Mouse (Mus musculus) natural killer cell, adult 2 months (primary cell): ENCODE data around the gene Hmgcr.

Experiments used
- DNase-seq, 2 experiments: peaks; one replicate each; pipeline ENCODE4 v3.0.0; 2022; ENCODE audit warnings: low spot score in 2 of 2

Gene Hmgcr

DNA sequence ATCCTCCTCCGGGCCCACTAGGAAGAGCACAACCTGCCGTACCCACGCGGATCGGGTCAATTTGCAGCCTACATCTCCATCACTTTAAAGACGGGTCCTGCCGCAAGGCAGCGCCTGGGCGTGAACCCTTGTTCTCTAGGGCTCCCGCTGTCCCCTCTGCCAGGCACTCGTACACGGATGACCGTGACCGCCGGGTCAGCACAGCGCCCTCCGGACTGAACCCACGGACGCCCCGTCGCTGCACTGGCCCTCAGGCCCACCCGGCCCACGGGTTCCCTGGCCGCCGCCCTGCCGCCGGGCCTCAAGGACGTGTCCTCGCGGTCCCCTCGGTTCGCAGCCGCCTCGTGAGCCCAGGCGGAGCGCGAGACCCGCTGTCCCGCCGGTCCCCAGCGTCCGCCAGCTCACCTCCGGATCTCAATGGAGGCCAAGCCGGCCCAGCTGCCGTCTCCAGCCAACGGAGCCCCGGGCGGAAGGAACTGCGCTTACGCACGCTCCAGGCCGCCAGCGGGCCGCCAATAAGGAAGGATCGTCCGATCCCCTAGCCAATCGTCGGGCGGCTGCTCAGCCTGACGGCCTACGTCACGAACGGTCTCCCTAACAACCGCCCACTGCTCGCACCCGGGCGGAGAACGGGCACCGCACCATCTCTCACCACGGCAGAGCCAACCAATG lies at the start of gene Hmgcr:
TSS of gene Hmgcr (minus strand) at position 531 of the 672 bp plus-strand sequence.
- DNase-seq: peak; percentile 91 to 95

DNA sequence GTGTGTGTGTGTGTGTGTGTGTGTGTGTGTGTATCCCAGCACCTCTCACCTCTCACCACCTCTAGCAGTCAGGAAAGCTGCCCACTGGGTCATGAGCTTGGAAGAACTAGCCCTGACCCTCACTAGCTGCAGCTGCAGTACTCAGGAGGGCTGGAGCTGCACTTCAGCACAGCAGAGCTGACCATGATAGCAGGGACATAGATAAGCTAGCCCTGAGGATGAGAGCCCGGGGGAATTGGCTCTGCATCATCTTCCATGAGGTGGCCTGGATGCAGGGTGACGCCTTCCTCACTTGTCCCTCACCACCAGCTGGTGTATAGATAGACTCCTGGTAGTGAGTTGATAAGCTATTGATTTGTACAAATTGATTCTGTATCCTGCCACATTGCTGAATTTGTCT lies 49.3 kb upstream of the Hmgcr start:
- DNase-seq: no peak

DNA sequence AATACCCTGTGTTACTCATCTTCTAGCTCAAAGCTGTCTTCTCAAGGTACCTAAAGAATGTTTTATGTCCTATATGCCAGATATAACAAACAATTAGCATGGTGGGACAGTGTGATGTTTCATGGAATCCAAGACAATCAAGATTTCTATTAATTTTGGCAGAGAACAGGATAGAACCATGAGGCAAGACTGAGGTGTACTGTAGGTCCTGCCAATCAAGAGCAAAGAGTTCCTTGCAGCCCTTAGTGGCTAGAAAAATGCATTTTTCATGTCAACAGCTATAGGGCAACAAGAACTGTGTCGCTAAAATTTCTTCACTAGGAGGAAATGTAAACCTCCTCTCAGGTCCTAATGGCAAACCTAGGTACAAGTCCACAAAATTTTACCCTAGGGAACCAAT lies 47.1 kb upstream of the Hmgcr start:
- no peak for DNase-seq

DNA sequence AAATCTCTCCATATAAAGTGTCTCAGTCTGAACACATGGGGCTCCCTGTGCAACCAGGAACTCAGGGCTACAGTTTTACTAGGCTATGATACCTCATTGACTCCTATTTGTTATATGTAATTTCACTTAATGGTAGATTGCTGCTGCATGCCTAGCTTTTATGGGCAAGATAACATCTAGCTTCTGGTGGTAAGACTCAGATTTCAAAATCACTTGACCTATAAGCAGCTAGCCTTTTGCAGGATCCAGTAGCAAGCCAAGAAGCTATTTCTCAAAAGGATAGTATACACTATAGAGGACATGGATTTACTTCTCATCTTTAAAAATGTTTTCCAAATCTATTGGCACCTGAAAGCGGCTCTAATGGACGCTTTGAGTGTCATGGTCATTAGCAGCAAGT lies 45.6 kb upstream of the Hmgcr start:
- DNase-seq: no peak

DNA sequence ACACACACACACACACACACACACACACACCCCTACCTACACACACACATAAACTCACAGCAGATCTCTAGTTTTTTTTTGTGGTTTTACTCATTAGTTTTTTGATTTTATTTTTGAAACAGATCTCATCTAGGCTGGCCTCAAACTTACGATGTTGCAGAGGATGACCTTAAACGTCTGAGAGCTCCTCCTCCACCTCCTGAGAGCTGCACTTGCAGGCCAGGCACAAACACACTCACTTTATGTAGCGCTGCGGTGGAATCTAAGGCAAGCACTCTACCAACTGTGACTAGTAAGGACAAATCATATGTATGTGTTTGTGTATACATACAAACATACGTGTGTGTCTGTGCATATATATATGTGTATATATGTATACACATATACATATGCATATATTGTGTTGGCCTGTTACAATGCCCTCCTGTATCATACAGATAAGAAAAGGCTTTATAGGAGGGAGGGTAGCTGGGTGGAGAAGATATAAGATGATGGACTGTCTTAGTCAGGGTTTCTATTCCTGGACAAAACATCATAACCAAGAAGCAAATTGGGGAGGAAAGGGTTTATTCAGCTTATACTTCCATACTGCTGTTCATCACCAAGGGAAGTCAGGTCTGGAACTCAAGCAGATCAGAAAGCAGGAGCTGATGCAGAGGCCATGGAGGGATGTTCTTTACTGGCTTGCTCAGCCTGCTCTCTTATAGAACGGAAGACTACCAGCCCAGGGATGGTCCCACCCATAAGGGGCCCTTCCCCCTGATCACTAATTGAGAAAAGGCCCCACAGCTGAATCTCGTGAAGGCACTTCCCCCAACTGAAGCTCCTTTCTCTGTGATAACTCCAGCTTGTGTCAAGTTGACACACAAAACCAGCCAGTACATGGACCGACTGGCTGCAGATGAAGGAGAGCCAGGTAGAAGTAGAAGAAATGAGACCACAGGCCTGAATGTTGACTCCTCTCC lies 38.8 kb upstream of the Hmgcr start:
- no peak for DNase-seq

DNA sequence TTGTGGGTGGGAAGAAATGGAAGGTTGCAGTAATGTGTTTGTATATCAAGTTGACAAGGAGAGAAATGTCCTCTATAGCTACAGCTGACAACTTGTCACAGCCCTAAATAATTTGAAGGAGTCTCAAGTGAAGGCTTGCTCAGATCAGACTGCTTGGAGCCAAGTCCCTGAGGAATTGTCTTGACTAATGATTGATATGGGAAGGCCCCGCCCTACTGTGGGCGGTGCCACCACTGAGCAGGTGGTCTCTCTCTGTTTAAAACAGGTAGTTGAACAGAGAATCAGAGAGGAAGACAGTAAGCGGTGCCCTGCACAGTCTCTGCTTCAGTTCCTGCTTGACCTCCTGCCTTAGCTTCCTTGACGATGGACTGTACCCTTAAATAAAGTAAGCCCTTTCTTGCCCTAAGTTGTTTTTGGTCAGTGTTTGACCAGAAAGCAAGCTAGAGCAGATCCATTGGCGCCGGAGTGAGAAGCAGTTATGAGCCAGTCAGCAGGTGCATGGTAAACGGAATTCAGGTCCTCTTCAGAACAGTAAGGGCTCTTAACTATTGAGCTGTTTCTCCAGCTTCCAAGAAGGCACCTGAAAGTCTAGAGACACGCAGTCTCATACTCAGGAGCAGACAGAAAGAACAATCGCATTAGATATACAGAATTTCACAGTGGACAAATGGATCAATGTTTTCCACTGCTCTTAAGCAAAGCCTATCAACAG lies 32.0 kb upstream of the Hmgcr start:
- no peak for DNase-seq

DNA sequence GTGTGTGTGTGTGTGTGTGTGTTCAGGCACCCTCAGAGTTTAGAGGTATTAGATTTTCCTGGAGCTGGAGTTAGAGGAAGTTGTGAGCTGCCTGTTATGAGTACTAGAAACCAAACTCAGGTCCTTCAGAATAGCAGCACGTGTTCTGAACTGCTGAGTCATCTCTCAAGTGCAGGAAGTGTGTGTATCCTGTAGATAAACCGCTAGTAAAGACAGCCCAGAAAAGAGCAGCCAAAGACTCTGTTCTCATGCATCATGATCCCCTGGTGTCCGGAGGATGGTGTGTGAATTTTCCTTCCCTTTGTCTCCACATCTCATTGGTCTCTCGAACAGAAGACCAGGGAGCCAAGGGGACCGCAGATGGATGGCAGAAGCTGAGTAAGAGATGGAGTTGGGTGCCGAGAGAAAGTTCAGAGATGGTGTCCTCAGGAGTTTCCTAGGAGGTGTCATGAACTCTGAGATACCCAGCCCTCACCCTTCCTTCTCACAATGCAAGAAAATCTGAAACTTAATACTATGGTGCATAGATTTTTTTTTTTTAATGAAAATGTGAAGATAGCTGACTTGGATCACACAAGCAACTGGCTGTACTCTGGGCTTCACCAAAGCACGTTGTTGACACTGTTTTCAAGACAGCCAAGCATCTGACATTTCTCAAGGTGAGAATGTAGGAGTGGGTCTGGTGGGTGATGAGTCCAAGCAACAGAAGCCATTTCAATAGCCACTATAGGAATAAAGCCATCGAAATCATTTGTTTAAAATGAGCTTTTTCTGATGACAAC lies 27.3 kb upstream of the Hmgcr start:
- DNase-seq: peak; percentile 18 to 26

DNA sequence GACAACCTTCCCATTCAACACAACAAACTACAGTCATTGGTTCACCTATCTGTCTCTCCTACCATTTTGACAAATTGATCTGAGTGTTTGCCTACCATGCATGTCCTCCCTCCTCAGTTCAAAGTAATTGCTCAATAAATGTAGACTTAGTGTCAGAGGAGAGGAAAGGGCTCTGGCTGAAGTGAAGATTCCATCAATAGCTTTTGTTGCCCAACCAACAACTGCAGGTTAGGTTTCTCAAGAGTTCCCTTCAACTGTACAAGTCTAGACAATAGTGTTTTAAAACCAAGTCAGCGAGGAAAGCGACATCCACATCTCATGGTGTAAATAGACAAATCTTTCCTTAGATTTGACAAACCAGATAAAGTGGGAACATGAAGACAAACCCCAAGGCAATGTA lies 24.7 kb upstream of the Hmgcr start:
- no peak for DNase-seq

DNA sequence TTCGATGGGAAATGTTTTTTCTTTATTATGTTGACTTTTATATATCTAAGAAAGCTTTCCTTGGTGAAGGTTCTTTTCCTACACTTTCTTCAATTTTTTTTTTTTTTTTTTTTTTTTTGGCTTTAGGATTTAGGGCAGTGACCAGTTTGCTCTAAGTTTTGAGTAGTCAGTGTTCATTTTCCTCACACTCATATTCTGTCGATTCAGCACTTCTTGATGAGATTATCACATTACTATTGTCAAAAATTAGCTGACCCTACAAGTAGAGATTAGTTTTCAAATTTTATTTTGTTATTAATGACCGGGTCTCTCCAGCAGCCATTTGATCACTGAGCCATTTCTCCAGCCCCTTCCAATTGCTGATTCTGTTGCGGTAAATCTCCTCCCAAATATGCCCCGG lies 19.2 kb upstream of the Hmgcr start:
- no peak for DNase-seq

DNA sequence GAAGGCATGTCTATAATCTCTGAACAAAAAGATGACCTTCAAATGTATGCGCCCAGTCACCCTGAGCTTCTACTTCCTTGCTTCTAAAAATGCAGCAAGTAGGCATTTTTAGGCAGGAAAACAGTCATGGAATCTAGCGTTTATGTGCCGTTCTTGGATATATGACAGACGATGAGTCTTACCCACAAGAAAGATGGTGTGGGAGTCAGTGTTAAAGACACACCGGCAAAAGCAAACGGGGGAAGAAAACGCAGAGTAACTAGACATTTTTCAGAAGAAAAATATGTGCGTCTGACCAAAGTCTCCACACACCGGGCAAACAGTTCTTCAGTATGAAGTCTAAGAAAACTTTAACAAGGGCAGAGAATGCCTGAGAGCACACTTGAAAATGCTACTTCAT lies 16.5 kb upstream of the Hmgcr start:
- DNase-seq: no peak

DNA sequence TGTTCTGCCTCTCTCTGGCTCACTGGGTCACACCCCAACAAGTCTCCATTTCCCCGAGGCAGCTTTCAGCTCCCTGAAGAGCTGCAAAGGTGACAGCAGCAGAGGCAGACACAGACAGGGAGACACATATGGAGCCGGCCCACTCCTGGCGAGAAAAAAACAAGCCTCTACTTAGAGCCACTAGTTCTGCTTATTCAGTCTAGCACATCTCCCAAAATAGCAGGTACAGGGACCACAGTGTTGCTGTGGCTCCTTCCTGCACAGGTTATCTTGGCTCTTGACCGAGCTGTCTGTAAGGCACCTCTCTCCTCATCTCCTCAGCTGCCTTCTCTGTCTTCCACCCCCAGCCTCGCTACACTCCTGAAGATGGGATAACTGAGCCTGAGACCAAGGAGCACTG lies 14.0 kb upstream of the Hmgcr start:
- no peak for DNase-seq

DNA sequence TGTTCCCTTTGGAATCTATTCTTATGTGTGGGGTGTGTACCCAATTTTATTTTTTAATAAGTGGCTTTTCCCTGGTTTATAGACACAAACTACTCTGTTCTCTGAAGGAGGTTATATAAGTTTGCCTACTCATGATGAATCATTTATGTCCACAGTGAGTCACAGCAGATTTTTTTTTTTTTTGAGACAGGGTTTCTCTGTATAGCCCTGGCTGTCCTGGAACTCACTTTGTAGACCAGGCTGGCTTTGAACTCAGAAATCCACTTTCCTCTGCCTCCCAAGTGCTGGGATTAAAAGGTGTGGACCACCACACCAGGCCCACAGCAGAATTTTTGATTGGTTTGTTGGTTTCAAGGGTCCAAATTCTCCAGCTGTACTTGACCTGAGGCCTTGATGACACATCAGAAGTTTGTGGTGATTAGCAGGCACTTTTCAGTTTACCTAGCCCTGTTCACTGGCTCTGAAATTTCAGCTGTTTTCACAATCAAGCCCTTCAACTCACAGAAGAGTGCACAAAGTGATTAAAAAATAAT lies 10.4 kb upstream of the Hmgcr start:
- no peak for DNase-seq

DNA sequence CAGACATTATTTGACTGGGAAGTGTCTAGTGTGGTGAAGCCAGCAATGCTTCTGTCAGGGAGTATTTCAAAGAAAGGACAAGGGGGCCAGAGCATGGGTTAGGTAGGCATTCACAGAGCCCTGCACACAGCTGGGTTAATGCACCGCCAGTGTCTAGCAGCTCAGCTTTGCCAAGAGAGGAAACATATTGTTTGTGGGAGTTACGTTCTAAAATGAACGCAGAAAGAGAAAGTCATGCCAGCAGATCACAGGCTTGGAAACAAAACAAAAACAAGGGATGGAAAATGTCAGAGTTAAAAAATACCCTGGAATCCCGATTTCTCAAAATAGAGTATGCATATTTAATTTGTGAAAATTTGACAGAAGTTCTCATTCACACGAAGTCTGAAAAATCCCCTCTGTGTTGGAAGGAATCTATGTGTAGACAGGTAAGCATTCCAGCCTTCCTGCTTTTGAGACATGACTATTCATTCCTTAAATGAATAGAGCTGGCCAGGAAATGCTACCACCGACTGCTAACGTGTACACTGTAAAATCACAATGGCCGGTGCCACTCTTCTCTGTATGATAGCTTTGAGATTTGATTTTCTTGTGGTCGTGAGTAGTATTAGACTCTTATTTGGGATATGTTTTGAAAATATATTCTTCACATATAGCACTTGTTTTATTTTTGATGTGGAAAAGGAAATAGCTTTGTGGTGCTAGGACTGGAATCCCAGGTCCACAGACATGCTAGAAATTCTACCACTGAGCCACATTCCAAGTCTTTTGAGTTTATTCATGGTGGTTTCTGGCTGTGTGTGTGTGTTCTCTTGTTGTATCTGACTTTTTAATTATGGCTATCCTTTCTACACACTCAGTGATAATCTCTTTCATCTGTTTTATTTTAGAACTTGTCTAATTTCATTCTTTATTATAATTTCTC lies 9.7 kb upstream of the Hmgcr start:
- DNase-seq: no peak

DNA sequence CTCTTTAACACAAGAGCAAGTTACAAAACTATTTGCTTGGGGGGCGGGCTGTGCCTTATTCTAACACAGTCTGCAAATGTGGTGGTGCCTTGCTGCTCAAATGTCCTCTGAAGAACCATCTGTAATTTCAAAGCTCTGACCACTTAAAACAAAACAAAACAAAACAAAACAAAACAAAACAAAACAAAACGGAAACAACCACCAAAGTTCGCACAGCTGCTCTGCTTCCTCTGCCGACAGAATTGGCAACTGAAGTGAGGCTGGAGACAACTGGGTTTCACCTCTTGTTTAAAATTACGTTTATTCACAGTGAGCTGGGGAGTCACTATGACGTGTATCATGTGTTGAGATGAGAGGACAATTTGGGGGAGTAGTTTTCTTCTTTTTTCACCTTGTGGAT lies 7.9 kb upstream of the Hmgcr start:
- no peak for DNase-seq

DNA sequence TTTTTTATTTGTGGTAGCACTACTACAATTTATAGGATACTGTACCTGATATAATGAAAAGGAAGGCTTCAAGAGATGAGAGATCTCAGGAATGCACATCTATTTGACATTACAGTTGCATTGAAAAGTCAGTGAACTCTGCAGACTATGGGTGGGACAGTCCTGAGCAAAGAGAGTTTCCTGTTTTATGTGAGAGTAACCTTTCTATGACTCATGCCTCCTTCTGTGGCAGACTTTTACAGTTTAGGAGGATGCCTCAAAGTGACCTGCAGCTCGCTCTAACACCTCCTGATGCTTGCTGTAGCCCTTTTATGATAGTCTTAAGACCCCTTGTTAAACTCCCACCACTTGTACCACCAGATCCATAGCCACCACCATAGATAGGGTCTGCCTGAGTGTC lies 6.3 kb upstream of the Hmgcr start:
- DNase-seq: no peak

DNA sequence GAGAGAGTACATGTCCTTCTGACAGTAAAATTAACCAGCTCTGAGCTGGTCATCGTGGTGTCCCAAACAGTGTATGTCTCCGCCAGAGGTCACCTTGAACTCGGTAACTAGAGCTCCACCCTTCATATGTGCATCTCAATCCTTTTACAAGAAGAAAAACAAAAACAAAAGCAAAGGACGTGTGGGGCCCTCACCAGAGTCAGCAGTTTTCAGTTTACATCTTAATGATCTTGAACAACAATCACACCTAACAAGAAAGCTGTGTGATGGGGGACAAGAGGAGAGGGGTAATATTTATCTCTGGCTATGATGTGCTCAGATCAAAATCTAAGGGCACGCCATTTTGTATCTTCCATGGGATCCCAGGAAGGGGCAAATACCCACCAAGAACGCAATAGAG lies 5.0 kb upstream of the Hmgcr start:
- no peak for DNase-seq

DNA sequence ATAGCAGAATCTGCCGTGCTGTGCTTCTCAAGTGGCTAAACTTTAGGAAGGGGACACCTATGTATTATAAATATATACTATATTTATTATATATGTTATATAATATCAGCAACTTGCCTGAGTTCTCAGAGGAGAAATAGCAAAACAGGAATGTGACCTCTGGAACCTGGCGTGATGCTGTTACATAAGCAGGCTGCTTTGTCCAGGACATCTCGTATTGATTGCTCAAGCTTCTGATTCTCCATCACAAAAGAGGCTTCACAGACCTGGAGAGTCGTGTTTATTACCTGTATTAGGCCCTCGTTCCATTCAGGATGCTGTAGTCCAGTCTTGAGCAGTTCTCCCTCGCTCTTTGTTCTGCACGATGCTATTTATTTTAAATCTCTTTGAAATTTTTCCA lies 3.1 kb upstream of the Hmgcr start:
- DNase-seq: no peak

DNA sequence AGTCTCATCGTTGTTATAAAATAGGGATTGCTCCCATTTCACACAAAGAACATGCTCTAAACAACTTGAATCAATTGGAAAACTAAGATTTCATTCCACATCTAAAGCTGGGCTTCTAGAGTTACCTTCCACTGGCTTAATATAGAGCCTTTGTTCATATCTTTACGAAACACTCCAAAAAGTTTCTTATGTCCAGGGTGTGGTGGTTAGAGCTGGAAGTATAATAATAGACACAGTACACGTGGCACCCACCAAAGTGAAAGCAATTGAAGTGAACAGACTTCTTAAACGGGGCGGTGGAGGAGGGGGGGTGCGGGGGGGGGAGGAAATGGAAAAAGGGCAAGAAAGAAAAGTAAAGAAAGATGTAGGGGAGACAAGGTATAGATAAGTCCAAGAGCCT lies 1.5 kb upstream of the Hmgcr start:
- DNase-seq: no peak

DNA sequence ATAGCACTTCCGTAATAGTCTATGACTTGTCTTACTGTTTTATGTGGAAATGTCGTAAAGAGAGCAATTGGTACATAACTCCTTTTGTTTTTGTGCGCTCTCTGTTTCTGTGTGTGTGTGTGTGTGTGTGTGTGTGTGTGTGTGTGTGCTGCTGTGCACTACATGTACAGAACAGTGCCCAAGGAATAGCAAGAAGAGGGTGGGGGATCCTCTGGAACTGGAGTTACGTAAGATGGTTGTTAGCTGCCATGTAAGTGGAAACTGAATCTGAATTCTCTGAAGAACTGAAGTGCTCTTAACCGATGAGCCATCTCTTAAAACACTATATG lies 1.1 kb upstream of the Hmgcr start:
- DNase-seq: no peak

DNA sequence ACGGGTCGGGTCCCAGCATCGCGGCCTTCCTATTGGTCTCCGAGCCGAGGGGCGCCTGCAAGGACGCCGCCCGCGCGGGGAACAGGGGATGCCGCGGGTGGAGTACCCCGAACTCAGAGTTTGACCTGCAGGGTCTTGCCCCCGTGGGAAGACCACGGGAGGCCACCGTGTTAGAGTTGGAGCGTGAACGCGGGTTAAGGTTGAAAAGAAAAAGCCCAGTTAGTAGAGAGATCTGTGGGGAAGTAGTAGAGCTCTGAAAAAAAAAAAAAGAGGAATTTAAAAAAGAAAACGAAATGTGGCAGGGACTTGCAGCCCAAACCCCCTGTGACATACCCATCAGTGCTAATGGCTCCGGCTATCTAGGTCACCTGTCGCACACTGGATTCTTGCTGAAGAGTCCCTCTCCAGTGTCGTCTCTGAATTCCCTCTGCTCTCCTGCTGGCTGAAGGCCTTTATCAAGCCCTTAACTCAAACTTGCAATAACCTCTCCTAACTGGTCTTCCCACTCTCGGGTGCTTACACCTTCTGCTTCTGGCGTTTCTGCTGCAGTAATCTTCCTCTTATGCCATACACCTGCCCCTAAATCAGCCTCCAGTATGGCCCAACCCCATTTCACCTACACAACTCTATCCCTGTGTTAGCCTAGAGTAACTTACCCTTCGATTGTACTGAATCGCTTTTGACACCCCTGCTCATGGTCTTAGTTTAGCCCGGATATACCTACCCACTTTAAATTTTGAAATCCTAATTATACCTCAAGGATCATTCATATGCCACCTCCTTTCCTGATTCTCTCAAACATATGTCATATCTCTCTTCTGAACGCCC lies 556 bp upstream of the Hmgcr start:
- DNase-seq: no peak
